Mouse (Mus musculus): ENCODE results near the gene Bhlha15.

Gene Bhlha15

GRCm38 (mm10) chr5:144189950-144190583 is at the start of gene Bhlha15:
Bhlha15 (plus strand) TSS chr5:144190286.
- DNase-seq: peak; percentile 89

GRCm38 (mm10) chr5:144143531-144143930 is 46.6 kb upstream of the Bhlha15 start:
- no peak for DNase-seq

- peak; percentile 67 for DNase-seq
Measured at GRCm38 (mm10) chr5:144146898-144147297, 43.2 kb upstream of the Bhlha15 start.

- DNase-seq: no peak
Measured at GRCm38 (mm10) chr5:144149530-144149929, 40.6 kb upstream of the Bhlha15 start.

- DNase-seq: peak; percentile 44
Measured at GRCm38 (mm10) chr5:144151270-144151669, 38.8 kb upstream of the Bhlha15 start.

GRCm38 (mm10) chr5:144154528-144154927 is 35.6 kb upstream of the Bhlha15 start:
- DNase-seq: peak; percentile 93

- peak; percentile 94 for DNase-seq
Measured at GRCm38 (mm10) chr5:144158604-144159003, 31.5 kb upstream of the Bhlha15 start.

- no peak for DNase-seq
Measured at GRCm38 (mm10) chr5:144159137-144159536, 30.9 kb upstream of the Bhlha15 start.

- DNase-seq: no peak
Measured at GRCm38 (mm10) chr5:144162080-144162812, 27.8 kb upstream of the Bhlha15 start.

GRCm38 (mm10) chr5:144162813-144163517 is 27.1 kb upstream of the Bhlha15 start:
- peak; percentile 83 for DNase-seq

- no peak for DNase-seq
Measured at GRCm38 (mm10) chr5:144165756-144166155, 24.3 kb upstream of the Bhlha15 start.

GRCm38 (mm10) chr5:144169275-144169975 is 20.7 kb upstream of the Bhlha15 start:
- no peak for DNase-seq

- no peak for DNase-seq
Measured at GRCm38 (mm10) chr5:144173648-144174047, 16.4 kb upstream of the Bhlha15 start.

GRCm38 (mm10) chr5:144178216-144178615 is 11.9 kb upstream of the Bhlha15 start:
- no peak for DNase-seq

GRCm38 (mm10) chr5:144181249-144181648 is 8.8 kb upstream of the Bhlha15 start:
- peak; percentile 52 for DNase-seq

- DNase-seq: no peak
Measured at GRCm38 (mm10) chr5:144182542-144183247, 7.4 kb upstream of the Bhlha15 start.

GRCm38 (mm10) chr5:144183248-144183559 is 6.9 kb upstream of the Bhlha15 start:
- DNase-seq: no peak

- peak; percentile 89 for DNase-seq
Measured at GRCm38 (mm10) chr5:144183647-144184335, 6.3 kb upstream of the Bhlha15 start.

GRCm38 (mm10) chr5:144184350-144185045 is 5.6 kb upstream of the Bhlha15 start:
- no peak for DNase-seq

GRCm38 (mm10) chr5:144188422-144188821 is 1.7 kb upstream of the Bhlha15 start:
- DNase-seq: no peak

- DNase-seq: no peak
Measured at GRCm38 (mm10) chr5:144189327-144189726, 759 bp upstream of the Bhlha15 start.

Measured in lung, postnatal 36 days (tissue).